Mouse (Mus musculus): Measurements from ENCODE around the gene Vmn1r44. TPM values are rescaled to one million over a fixed set of nuclear protein-coding genes. Genes with fewer than 3 reads are reported as not detected.
"Not testable (repeated sequence)": the region's sequence is repeated elsewhere in the genome, so short reads cannot be mapped to it uniquely, and the experiment has no call there.

The Vmn1r44 gene
- total RNA-seq (2021), result not detected
- long read RNA-seq, experiment 1, result 0 reads
- long read RNA-seq, experiment 2, result 0 reads

DNA sequence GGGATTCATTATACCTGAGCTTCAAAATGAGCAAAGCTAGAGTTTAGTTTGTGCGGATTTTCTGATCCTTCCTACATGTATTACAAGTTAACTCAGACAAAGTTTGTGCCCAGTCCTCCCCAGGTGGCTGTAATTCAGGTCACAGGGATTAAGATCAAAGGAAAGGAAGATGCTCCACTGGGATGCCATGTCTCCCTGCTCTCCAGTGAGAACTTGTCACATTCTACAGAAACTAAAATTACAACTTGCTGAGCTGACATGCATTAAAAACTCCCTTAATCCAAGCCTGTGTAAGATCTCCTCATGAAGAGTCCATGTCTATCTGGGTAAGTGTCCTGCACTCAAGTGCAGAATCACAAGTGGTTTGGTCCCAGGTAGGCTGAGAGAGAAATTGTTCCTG, at the start of gene Vmn1r44:
TSS of gene Vmn1r44 (plus strand) at position 301 of the 400 bp plus-strand sequence.
- no peak for DNase-seq (ENCODE audit: low spot score in 2 of 2)

DNA sequence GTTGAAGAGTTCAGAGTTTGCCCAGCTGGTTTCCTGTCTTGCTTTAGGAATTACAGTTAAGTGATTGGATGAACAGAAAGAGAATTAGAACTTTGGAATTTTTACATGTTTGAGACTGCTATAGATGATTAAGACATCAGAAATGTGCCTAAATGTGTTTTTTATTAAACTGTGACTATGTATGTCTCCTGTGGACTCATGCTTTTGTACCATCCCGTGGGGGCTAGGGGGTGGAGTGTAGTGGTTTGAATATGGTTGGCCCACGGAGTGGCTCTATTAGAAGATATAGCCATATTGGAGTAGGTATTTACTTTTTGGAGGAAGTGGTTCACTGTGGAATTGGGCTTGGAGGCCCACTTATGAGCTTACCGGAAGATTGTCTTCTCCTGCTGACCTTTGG, 25.9 kb upstream of the Vmn1r44 start:
- DNase-seq (ENCODE audit: low spot score in 2 of 2), result no peak

DNA sequence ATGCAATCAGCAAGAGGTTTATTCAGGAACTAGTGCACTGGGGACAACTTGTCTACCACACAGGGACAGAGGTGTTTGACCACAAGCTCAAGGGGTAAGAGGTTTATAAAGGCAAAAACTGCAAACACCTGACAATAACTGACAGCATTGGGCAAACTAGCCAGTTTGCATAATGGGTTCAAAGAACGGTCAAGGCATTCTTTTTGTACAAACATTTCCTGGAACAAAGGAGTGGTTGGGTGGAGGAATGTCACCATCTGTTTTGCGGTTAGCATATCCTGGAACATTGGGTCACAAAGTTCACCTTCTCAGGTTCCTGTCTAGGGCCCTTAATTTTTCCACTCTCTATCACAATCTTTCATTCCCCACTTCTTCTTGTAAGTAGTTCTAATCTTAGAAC, 23.6 kb upstream of the Vmn1r44 start:
- no peak for DNase-seq (ENCODE audit: low spot score in 2 of 2)

DNA sequence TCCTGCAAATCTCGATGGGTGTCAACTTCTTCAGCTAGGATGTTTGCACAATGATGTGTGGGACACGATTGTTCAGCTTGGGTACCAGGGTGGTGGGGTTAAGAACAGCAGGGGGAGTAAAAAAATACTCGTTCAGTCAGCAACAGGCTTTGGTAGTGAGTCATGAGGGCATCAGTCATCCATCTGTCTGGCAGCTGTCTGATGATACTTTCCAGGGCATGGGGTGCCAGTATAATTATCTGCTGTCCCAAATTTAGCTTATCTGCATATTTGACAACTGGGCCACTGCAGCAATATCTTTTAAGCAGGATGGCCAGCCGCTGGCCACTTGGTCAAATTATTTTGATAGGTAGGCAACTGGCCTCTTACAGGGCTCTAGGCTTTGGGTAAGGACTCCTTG, 19.7 kb upstream of the Vmn1r44 start:
- DNase-seq (ENCODE audit: low spot score in 2 of 2), result no peak

DNA sequence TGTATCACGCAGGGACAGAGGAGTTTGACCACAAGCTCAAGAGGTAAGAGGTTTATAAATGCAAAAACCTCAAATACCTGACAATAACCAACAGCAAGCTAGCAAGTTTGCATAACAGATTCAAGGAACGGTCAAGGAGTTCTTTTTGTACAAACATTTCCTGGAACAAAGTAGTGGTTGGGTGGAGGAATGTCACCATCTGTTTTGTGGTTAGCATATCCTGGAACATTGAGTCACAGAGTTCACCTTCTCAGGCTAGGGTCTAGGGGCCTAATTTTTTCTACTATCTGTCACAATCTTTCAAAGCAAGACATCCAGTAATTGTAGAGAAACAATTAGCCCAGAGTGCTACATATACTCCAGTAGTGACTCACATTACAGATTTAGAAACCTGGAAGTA, 16.2 kb upstream of the Vmn1r44 start:
- DNase-seq (ENCODE audit: low spot score in 2 of 2), result no peak

DNA sequence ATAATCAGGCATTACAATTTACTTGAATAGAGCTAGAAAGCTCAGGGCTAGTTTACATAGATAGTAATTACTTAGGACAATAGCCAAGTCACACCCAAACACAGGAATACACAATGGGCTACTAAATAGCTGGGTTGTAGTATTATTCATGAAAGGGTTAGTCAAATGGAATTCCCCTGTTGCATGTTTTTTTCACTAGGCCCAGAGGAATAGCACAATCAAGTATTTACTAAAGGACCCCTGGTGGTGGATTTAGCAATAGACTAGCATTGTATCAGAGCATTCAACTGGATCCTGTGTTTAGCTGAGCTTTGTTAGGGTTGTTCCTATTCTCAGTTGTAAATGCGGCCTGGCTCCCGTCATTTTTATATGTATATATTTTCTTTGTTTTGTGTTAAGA, 15.5 kb upstream of the Vmn1r44 start:
- no peak for DNase-seq (ENCODE audit: low spot score in 2 of 2)

DNA sequence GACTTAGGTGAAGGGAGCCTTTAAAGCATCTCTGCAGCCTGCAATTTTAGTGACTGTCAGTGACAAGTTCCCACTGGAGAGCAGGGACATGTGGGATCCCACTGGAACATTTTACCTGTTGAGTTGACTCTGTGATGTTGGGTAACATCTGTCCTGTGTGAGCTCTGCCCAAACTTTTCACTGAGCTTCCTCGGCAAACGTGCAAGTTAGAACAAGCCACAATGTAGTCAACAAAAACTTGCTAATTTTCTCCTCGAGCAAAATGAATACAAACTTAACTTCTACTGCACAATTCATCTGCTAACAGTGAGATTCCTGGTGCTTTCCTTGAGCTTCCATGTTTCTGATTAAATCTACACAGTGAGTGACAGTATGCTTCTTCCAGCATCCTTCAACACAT, 7.1 kb upstream of the Vmn1r44 start, which contains the start of the genes Vmn1r42 and Vmn1r43:
TSS of gene Vmn1r42 (minus strand) at position 101 of the 400 bp plus-strand sequence.
TSS of gene Vmn1r43 (minus strand) at position 101 of the 400 bp plus-strand sequence.
- not testable (repeated sequence) for DNase-seq (ENCODE audit: low spot score in 2 of 2)

DNA sequence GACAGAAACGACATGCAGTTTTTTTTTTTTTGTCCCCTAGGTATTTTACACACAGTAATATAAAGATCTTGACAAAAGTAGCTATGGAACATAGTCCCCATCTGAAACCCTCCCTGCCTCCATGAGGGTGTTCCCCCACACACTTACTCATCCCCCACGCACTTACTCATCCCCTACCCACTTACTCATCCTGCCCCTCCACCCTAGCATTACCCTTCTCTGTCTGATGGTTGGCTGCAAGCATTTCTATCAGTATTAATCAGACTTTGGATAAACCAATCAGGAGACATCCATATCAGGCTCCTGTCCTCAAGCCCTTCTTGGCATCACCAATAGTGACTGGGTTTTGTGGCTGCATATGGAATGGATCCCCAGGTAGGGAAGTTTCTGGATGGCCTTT, 6.5 kb upstream of the Vmn1r44 start:
- no peak for DNase-seq (ENCODE audit: low spot score in 2 of 2)

DNA sequence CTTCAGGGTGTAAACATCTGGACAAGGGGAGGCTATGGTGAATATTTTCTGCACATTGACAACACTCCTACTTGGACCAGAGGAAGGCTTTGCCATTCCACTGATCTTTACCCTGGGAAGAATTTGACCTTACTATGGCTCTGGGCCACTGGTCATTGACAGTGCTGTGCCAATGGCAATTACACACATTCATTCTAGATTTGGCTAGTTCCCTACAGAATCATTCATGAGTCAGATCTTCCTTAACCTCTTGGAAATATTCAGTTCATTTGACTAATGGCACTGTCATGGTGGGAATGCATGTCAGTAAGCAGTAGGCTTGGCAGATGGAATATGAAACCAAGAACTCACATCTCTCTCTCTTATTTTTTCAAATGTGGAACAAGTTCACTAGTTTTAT, 2.6 kb upstream of the Vmn1r44 start:
- no peak for DNase-seq (ENCODE audit: low spot score in 2 of 2)

DNA sequence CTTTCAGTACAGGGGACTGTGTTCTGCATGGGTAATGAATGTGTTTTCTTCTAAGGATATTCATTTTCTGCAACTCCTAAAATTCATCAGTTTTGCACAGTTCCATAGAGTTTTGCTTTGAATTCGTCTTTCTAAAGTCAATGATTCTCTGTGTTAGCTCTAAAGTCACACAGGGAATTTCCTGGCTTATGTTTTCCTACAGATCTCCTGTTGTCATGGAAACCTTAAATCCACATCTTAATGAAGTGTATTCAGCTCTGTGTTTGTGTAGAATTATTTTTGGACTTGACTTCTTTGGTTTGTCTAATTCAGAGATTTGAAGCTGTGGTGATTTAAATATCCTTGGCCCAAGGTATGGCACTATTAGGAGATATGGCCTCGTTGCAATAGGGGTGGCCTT, 352 bp downstream of the Vmn1r44 start:
- DNase-seq (ENCODE audit: low spot score in 2 of 2), result no peak

DNA sequence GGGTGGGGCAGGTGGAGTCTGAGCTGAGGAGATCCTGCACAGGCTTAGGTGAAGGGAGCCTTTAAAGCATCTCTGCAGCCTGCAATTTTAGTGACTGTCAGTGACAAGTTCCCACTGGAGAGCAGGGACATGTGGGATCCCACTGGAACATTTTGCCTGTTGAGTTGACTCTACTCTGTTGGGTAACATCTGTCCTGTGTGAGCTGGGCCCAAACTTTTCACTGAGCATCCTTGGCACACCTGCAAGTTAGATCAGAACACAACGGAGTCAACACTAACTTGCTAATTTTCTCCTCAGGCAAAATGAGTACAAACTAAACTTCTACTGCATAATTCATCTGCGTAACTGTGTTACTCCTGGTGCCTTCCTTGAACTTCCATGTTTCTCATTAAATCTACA, 57.0 kb downstream of the Vmn1r44 start, which contains the start of gene Vmn1r45:
TSS of gene Vmn1r45 (minus strand) at position 101 of the 400 bp plus-strand sequence.
- DNase-seq (ENCODE audit: low spot score in 2 of 2), result not testable (repeated sequence)

DNA sequence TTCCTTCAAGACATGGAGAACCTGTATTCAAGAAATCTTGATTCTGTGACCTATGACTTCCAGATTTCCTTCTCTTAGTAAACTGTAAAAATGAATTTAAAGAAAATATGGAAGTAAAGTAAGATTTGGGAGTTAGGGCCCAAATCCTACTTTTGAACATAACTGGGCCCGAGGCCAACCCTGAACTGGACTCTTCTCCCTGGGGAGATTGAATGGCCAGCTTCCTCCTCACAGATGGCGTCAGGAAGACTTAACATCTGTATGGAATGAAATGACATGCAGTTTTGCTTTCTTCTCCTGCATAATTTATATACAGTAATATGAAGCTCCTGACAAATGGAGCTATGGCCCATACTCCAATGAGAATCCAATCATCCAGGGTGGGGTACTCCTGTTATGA, 57.5 kb downstream of the Vmn1r44 start:
- DNase-seq (ENCODE audit: low spot score in 2 of 2), result no peak

Other genes starting within 250 kb of the Vmn1r44 start
- 1 to 10 TPM; 8.3 to 9.6 TPM for gene Txnrd3, start 239.7 kb upstream of the Vmn1r44 start, total RNA-seq (2021)
- not detected for gene Vmn1r40, start 176.1 kb upstream of the Vmn1r44 start, total RNA-seq (2021)
- not detected for gene Vmn1r41, start 142.9 kb upstream of the Vmn1r44 start, total RNA-seq (2021)
- not detected for gene Vmn1r42, start 7.2 kb upstream of the Vmn1r44 start, total RNA-seq (2021)
- gene Vmn1r43, start 7.2 kb upstream of the Vmn1r44 start, total RNA-seq (2021), result not detected
- not detected for gene Vmn1r45, start 56.9 kb downstream of the Vmn1r44 start, total RNA-seq (2021)
- gene Vmn1r46, start 85.7 kb downstream of the Vmn1r44 start, total RNA-seq (2021), result not detected
- gene Vmn1r47, start 132.5 kb downstream of the Vmn1r44 start, total RNA-seq (2021), result not detected
- gene Vmn1r48, start 153.2 kb downstream of the Vmn1r44 start, total RNA-seq (2021), result not detected
- not detected for gene Vmn1r49, start 194.8 kb downstream of the Vmn1r44 start, total RNA-seq (2021)
- not detected for gene Vmn1r50, start 217.8 kb downstream of the Vmn1r44 start, total RNA-seq (2021)
- gene Vmn1r51, start 238.9 kb downstream of the Vmn1r44 start, total RNA-seq (2021), result not detected

Measured in gastrocnemius, postnatal 4 days (tissue).